Mouse (Mus musculus): ENCODE measurements around the gene Nfkbib. TPM values are rescaled to one million over a fixed set of nuclear protein-coding genes. Genes with fewer than 3 reads are reported as not detected.

The Nfkbib gene
- 10 to 100 TPM; 64.6 to 71.2 TPM for total RNA-seq (2023)

GRCm38 (mm10) chr7:28767462-28767965 is at the start of gene Nfkbib:
Gene Nfkbib (minus strand): TSS chr7:28767512.

DNA sequence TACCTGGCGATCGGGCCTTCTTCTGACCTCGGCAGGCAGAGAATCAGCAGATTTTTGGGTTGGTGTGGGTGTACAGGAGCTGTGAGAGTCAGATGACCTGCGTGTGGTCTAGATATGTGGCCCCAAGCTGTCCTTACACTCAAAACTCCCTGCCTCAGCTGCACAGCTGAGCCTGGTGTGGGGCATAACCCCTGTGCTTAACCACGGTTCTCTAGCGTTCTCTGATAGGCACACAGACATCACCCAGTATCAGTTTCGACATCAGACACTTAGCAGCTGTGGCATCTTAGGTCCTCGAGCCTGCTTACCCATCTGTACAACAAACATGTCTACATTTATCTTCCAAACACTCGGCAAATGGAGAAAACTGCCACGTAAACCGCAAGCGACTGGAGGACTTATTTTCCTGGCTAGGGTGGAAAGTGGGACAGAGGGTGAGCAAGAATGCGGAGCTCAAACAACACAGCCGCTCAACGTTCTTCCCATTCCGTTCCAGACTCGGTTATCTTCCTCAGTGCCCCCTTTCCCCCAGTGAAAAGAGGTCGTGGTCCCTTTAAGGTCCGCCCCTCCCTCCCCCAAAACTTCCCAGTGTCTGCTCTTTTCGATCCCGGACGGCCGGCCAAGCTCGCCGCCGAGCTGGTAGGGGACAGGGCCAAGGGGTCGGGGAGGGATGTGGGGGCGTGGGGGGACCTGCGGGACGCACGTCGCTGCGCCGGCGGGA is 41.1 kb upstream of the Nfkbib start, which contains the start of gene Hnrnpl:
Hnrnpl (plus strand) TSS at position 321 of the 721 bp plus-strand sequence.

DNA sequence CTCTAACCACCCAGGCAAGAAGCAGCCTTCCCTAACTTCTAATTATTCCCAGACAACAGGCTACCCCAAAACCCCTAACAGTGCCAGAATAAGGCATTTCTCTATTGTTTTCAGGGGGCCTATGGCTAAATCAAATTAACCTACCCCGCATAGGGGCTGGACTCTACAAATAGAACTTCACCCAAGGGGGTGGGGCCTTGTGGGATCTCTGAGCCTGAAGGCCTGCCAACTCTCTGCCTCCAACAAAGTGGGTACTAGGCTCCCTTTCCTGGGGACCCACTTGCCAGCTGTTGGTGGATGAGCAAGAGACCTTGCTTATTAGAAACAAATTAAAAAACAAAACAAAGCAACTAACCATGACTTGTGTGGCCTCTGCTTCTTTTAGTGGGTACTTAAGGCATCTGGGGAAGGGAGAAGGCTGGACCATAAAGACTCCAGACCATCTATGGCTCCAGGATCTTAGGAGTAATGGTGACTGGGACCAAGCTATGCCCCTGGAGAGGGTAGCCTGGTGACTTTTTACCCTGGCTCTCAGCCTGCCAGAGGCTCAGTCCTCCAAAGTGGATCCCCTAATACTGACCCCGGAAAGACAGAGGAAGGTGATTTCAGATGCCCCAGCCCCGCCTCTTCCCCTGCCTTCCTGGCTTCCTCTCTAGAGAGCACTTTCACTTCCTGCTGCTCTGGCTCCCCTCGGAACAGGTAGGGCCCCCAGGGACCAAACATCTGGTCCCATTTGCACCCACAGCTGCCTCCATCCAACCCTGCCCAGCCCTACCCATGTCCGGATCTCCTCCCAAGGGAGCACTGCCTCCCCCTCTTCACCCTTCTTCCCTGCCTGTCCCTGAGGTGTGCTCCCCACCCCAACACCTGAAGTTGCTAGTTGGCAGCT is 21.2 kb upstream of the Nfkbib start, which contains the start of gene Rinl:
Rinl (plus strand) TSS at position 663 of the 889 bp plus-strand sequence.

GRCm38 (mm10) chr7:28766173-28766879 is 986 bp downstream of the Nfkbib start, which contains the start of gene Sirt2:
Gene Sirt2 (plus strand): TSS chr7:28766735.

GRCm38 (mm10) chr7:28756079-28756478 is 11.2 kb downstream of the Nfkbib start, which contains the start of gene Ccer2:
Gene Ccer2 (plus strand): TSS chr7:28756174.

DNA sequence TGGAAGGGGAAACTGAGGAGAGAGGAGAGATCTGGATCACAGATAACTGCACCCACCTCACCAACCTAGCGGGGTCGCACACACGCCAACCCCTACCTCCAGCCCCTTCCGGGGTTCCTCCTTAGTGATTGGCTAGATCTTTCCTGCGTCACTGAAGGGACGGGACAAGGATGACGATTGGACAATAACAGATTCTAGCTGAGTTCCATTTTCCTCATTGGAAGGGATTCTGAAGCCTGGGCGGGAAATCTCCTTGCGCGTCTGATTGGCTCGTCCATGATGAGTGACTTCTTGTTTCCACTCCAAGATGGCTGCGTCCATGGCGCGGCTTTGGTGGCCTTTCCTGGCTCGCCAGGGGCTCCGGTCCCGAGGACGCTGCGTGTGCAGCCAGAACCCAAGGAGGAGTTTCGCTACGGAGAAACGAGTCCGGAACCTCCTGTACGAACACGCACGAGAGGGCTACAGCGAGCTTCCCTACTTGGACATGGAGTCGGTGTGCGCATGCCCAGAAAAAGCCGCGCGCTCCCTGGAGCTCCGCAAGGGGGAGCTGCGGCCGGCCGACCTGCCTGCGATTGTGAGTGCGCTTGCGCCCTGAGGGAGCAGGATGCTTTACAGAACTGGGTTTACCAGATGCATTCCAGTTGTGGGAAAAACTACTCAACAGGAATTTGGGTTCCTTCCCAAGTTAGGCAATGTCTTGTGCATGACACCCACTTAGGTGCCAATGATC is 25.4 kb downstream of the Nfkbib start, which contains the start of the genes Mrps12 and Sars2:
Mrps12 (minus strand) TSS at position 112 of the 730 bp plus-strand sequence.
Sars2 (plus strand) TSS at position 284 of the 730 bp plus-strand sequence.

GRCm38 (mm10) chr7:28716590-28717281 is 50.6 kb downstream of the Nfkbib start, which contains the start of gene Fbxo17:
Gene Fbxo17 (plus strand): TSS chr7:28716804.

Other genes starting within 250 kb of the Nfkbib start
- gene Ifnl3, start 244.7 kb downstream of the Nfkbib start, total RNA-seq (2023) = not detected
- gene Sycn, start 226.6 kb downstream of the Nfkbib start, total RNA-seq (2023) = not detected
- not detected for gene Nccrp1, start 220.3 kb downstream of the Nfkbib start, total RNA-seq (2023)
- 10 to 100 TPM; 43.9 to 46.4 TPM for gene Samd4b, start 169.4 kb downstream of the Nfkbib start, total RNA-seq (2023)
- 10 to 100 TPM in 1 of 2 experiments, 1 to 10 TPM in 1; 8.4 to 10.2 TPM for gene Pak4, start 169.3 kb downstream of the Nfkbib start, total RNA-seq (2023)
- gene Acp7, start 136.2 kb downstream of the Nfkbib start, total RNA-seq (2023) = not detected
- 1 to 10 TPM; 2.2 to 6.5 TPM for gene Fbxo27, start 74.7 kb downstream of the Nfkbib start, total RNA-seq (2023)
- gene Fbxo17, start 50.7 kb downstream of the Nfkbib start, total RNA-seq (2023) = 10 to 100 TPM; 28.1 to 30.8 TPM
- gene Mrps12, start 25.7 kb downstream of the Nfkbib start, total RNA-seq (2023) = 10 to 100 TPM; 19.9 to 31.8 TPM
- 10 to 100 TPM; 16.8 to 22.5 TPM for gene Sars2, start 25.5 kb downstream of the Nfkbib start, total RNA-seq (2023)
- gene Ccer2, start 11.3 kb downstream of the Nfkbib start, total RNA-seq (2023) = under 1 TPM in 1 of 2 experiments, not detected in 1; 0.56 TPM
- gene Sirt2, start 777 bp downstream of the Nfkbib start, total RNA-seq (2023) = 10 to 100 TPM; 60.4 to 69.7 TPM
- 100 to 1,000 TPM; 166 to 180 TPM for gene Rinl, start 21.5 kb upstream of the Nfkbib start, total RNA-seq (2023)
- gene Hnrnpl, start 41.0 kb upstream of the Nfkbib start, total RNA-seq (2023) = 100 to 1,000 TPM; 583 to 612 TPM
- gene Ech1, start 57.7 kb upstream of the Nfkbib start, total RNA-seq (2023) = 10 to 100 TPM; 62.2 to 67.9 TPM
- 10 to 100 TPM; 14.9 to 16.6 TPM for gene Lgals4, start 66.3 kb upstream of the Nfkbib start, total RNA-seq (2023)
- gene Lgals7, start 96.3 kb upstream of the Nfkbib start, total RNA-seq (2023) = not detected
- gene Capn12, start 113.9 kb upstream of the Nfkbib start, total RNA-seq (2023) = not detected
- 100 to 1,000 TPM; 149 to 152 TPM for gene Actn4, start 194.8 kb upstream of the Nfkbib start, total RNA-seq (2023)
- gene Eif3k, start 214.4 kb upstream of the Nfkbib start, total RNA-seq (2023) = 100 to 1,000 TPM; 313 to 319 TPM
- 10 to 100 TPM; 95.0 to 97.3 TPM for gene Map4k1, start 214.5 kb upstream of the Nfkbib start, total RNA-seq (2023)

Data from T-cell, adult 66 days (primary cell).